Mouse (Mus musculus) kidney, adult 9 months (tissue): ENCODE results near the gene Galntl6.

Experiments
- DNase-seq: peaks from one replicate; pipeline ENCODE4 v3.0.0; 2022

The Galntl6 gene

GRCm38 (mm10) chr8:57959136-57959535, 953.3 kb downstream of the Galntl6 start:
- no peak for DNase-seq

- no peak for DNase-seq
Observed at GRCm38 (mm10) chr8:57958121-57958901, 954.1 kb downstream of the Galntl6 start.

GRCm38 (mm10) chr8:57955501-57955900, 956.9 kb downstream of the Galntl6 start:
- no peak for DNase-seq

- DNase-seq: peak; percentile 21
Observed at GRCm38 (mm10) chr8:57941113-57941512, 971.3 kb downstream of the Galntl6 start.

- DNase-seq: peak; percentile 57
Observed at GRCm38 (mm10) chr8:57939856-57940420, 972.5 kb downstream of the Galntl6 start.

- DNase-seq: peak; percentile 81
Observed at GRCm38 (mm10) chr8:57939177-57939855, 973.1 kb downstream of the Galntl6 start.

GRCm38 (mm10) chr8:57927074-57927473, 985.4 kb downstream of the Galntl6 start:
- DNase-seq: no peak

- DNase-seq: no peak
Observed at GRCm38 (mm10) chr8:57923556-57923955, 988.9 kb downstream of the Galntl6 start.

- no peak for DNase-seq
Observed at GRCm38 (mm10) chr8:57923130-57923529, 989.3 kb downstream of the Galntl6 start.

GRCm38 (mm10) chr8:57922214-57923070, 990.0 kb downstream of the Galntl6 start:
- no peak for DNase-seq

- DNase-seq: no peak
Observed at GRCm38 (mm10) chr8:57920326-57920903, 992.0 kb downstream of the Galntl6 start.

- no peak for DNase-seq
Observed at GRCm38 (mm10) chr8:57918720-57919640, 993.5 kb downstream of the Galntl6 start.

GRCm38 (mm10) chr8:57893360-57893759, 1019.1 kb downstream of the Galntl6 start:
- DNase-seq: no peak

GRCm38 (mm10) chr8:57892115-57892514, 1020.3 kb downstream of the Galntl6 start:
- no peak for DNase-seq

- no peak for DNase-seq
Observed at GRCm38 (mm10) chr8:57890159-57890558, 1022.3 kb downstream of the Galntl6 start.

GRCm38 (mm10) chr8:57888831-57889230, 1023.6 kb downstream of the Galntl6 start:
- no peak for DNase-seq

- DNase-seq: no peak
Observed at GRCm38 (mm10) chr8:57879452-57879851, 1033.0 kb downstream of the Galntl6 start.

- no peak for DNase-seq
Observed at GRCm38 (mm10) chr8:57849074-57849473, 1063.4 kb downstream of the Galntl6 start.

GRCm38 (mm10) chr8:57843461-57843860, 1069.0 kb downstream of the Galntl6 start:
- no peak for DNase-seq

GRCm38 (mm10) chr8:57842462-57843391, 1069.7 kb downstream of the Galntl6 start:
- DNase-seq: no peak
